Mouse (Mus musculus): ENCODE data around the gene Tmem235.
A peak's percentile ranks its signal among the peaks of the same experiment; 100 is the strongest.
"Not testable (repeated sequence)": the region's sequence is repeated elsewhere in the genome, so short reads cannot be mapped to it uniquely, and the experiment has no call there.

Gene Tmem235

GRCm38 (mm10) chr11:117832086-117832969, 28.2 kb upstream of the Tmem235 start:
- DNase-seq (ENCODE audit: low spot score in 2 of 2): peak; percentile 86 to 89

DNA sequence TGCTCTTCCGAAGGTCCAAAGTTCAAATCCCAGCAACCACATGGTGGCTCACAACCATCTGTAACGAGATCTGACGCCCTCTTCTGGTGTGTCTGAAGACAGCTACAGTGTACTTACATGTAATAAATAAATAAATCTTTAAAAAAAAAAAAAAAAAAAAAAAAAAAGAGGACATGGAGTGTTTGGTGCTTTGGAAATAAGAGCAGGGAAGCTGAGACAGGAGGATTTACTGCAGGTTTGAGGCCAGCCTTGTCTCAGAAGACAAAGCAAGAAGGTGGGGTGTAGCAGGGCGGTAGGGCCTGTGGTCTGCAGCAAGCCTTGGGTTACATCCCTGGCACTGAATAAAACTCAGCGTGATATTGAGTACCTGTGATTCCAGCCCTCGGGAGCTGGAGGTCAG, 27.0 kb upstream of the Tmem235 start:
- not testable (repeated sequence) for DNase-seq (ENCODE audit: low spot score in 2 of 2)

- no peak for DNase-seq (ENCODE audit: low spot score in 2 of 2)
Measured at GRCm38 (mm10) chr11:117834086-117834485, 26.5 kb upstream of the Tmem235 start.

- DNase-seq (ENCODE audit: low spot score in 2 of 2): no peak
Measured at GRCm38 (mm10) chr11:117836306-117836705, 24.2 kb upstream of the Tmem235 start.

DNA sequence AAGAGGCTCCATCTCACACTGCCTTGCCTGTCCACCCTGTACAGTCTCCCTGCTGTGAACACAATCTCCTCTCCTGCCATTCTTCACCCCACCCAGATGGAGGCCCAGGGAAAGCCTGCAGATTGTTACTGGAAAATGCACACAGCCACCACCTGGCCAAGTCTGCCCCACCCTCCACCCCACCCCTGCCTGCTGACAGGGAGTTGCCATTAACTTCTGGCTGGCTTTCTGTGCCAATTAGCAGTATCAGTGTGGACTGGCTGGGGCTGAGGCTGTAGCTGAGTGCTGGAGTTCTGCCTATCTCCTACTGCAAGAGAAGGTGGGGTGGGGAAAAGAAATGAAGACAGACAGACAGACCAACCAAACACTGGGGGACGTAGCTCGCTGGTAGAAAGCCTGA, 22.0 kb upstream of the Tmem235 start:
- DNase-seq (ENCODE audit: low spot score in 2 of 2): peak; percentile 50 to 52

DNA sequence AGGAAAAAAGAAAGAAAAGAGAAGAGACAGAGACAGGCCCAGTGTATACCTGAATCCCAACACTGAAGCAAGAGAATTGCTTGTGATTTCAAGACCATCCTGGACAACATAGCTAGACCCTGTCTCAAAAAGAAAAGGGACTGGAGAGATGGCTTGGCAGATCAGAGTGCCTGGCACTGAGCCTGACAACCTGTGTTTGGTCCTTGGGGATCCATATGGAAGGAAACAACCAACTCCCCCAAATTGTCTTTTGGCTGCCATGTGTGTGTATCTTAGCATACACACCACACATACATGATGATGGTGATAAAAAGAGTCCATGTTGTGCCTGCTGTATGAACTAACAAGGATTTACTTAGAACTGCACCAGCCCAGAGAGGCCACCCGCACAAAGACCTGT, 21.5 kb upstream of the Tmem235 start:
- DNase-seq (ENCODE audit: low spot score in 2 of 2): no peak

- no peak for DNase-seq (ENCODE audit: low spot score in 2 of 2)
Measured at GRCm38 (mm10) chr11:117840910-117841309, 19.6 kb upstream of the Tmem235 start.

DNA sequence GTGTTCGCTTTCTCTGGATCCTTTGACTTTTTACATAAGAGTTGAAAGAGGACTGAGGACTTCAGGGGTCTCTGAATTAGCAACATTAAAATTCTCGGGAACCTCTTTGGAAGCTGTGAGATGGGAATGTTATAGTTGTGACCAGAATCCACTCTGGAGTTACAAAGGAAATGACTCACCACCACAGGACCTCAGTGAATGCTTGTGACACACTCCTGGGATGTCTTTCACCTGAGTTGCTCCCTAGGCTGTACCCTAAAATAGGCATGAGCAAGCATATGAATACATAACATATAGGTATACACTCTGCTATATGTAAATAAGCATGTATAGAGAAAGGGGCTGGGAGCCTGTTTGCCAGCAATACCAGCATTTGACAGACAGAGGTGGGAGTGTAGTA, 17.1 kb upstream of the Tmem235 start:
- no peak for DNase-seq (ENCODE audit: low spot score in 2 of 2)

DNA sequence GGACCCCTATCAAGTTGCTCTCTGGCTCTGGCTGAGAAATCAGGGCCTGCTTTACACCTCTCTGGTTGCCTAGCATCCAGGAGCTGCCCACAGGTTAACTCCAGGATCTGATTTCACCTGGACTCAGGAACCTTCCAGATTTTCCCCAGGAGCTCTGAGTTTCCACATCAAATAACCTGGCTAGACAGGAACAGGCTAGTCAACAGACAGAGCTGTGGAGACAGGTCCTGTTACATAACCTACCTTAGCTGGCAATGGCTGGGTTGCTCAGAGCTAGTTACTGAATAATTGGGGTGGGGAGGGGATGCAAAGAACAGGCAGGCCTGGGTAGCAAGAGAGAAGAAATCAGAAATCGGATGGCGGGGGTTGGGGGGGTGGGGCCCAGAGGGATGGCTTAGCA, 15.6 kb upstream of the Tmem235 start:
- no peak for DNase-seq (ENCODE audit: low spot score in 2 of 2)

DNA sequence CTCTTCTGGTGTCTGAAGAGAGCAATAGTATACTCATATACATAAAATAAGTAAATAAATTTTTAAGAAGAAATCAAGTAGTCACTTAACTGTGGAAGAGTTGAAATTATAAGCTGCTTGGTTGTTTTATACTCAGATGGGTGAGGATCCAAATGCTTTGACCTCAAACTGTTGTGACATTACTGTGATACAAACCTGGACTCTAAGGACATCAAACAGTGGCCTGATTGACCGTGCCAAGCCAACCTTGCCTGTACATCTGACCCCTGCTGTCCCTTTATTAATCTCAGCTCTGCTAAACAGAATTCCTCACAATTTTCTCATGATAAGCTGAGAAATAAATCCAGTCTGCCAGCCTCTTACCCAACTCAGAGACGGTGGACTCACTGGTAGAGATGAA, 14.9 kb upstream of the Tmem235 start:
- no peak for DNase-seq (ENCODE audit: low spot score in 2 of 2)

GRCm38 (mm10) chr11:117846640-117847039, 13.9 kb upstream of the Tmem235 start:
- DNase-seq (ENCODE audit: low spot score in 2 of 2): no peak

DNA sequence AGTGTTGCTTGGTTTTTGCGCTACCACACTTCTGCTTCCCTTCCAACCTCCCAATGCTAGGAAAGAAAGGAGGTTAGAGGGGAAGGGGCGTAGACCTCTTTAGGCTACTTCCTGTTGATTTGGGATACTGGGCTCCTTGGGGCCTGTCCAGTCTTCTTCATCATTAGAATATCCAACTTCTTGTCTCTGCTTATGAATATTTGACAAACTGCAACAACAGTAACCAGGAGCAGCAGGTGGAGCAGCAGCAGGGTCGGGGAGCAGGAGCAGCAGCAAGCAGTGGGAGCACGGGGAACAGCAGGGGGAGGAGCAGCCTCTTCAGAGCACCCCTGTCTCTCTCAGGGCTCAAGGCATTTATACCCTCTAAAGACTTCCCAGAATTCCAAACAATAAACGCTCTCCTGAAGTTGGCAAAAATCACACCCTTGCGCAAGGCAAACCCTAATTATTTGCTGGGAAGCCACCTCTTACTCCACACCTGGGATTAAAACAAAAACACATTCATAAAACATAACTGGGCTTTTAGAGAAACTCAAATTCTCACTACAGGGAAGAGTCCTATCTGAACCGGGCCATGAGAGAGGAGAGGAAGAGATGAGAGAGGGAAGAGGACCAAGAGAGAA, 12.8 kb upstream of the Tmem235 start:
- DNase-seq (ENCODE audit: low spot score in 2 of 2): no peak

DNA sequence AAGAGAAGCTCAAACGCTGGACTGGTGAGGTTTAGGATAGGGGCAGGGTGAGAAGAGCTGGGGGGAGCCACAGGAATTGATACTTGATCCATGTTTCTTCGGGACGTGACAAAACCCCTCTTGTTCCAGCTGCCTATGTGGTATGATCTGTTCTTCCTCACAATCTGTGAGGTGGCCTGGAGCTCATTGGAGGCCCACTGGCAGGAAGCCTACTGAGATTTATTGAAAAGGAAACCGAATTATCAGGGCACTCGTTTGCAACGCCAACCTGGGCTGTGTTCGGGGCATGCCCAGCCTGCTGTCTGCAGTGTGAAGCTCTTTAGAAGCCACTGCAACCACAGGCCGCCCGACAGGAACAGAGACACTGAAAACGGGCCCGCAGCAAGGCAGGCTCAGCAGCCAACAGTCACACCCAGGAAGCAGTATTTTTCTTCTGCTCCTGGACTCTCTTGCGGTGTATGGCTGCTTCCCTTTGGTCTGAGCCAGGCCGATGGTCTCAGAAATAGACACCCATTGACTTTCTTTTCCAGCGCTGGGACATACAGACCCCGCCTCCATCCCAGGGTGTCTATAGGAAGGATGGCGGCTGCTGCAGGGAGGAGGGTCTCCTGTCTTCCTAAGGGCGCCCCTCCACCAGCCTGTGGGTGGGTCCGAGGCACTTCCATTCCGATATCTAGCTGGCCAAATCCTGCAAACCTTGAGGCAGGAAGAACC, 12.1 kb upstream of the Tmem235 start:
- DNase-seq (ENCODE audit: low spot score in 2 of 2): peak; percentile 41 to 47

DNA sequence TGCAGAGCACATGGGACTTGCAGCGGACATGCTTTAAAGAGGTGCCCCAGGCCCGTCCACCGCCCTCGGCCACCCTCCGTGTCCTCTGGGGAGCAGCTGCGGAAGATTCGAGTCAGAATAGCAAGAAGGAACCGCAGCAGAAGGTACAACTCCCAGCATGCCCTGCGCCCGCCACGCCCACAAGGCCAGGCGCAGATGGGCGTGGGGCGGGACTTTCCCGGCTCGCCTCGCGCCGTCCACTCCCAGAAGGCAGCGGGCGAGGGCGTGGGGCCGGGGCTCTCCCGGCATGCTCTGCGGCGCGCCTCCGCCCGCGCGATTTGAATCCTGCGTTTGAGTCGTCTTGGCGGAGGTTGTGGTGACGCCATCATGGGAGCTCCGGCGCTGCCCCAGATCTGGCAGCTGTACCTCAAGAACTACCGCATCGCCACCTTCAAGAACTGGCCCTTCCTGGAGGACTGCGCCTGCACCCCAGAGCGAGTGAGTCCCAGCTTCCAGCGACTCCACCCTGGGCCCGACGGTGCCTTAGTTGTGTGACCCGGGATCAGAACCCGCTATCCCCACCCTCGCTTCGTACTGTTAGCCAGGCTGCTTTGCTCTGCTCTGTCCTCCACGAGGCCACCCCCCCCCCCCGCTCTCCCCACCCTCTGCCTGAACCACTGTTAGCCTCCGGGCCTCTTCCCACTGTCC, 11.4 kb upstream of the Tmem235 start, which contains the start of gene Birc5:
Birc5 (plus strand) TSS at position 267 of the 687 bp plus-strand sequence.
- peak; percentile 96 to 97 for DNase-seq (ENCODE audit: low spot score in 2 of 2)

- no peak for DNase-seq (ENCODE audit: low spot score in 2 of 2)
Measured at GRCm38 (mm10) chr11:117852875-117853274, 7.7 kb upstream of the Tmem235 start.

- DNase-seq (ENCODE audit: low spot score in 2 of 2): no peak
Measured at GRCm38 (mm10) chr11:117854241-117854640, 6.3 kb upstream of the Tmem235 start.

GRCm38 (mm10) chr11:117855360-117855759, 5.2 kb upstream of the Tmem235 start:
- no peak for DNase-seq (ENCODE audit: low spot score in 2 of 2)

GRCm38 (mm10) chr11:117855975-117856374, 4.6 kb upstream of the Tmem235 start:
- no peak for DNase-seq (ENCODE audit: low spot score in 2 of 2)

GRCm38 (mm10) chr11:117857462-117857861, 3.1 kb upstream of the Tmem235 start:
- DNase-seq (ENCODE audit: low spot score in 2 of 2): no peak

DNA sequence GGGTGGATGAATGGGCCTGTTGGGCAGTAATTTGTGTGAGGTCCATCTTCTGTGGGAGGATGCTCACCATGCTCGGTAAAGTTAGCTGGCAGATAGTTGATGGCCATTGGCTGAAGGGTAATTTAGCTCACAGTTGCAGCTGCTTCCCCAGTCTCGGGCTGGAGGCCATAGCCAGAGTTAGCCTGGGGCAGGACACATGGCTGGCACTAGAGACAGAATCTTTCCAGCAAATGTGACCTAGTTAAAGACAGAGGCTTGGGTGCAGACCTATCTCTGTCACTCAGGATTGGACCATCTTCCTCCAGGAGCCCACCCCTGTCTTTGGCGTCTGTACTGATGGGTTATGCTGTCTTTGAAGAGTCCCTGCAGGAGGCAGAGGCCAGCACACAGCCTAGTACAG, 2.2 kb upstream of the Tmem235 start:
- DNase-seq (ENCODE audit: low spot score in 2 of 2): no peak

- no peak for DNase-seq (ENCODE audit: low spot score in 2 of 2)
Measured at GRCm38 (mm10) chr11:117863174-117863856, 2.8 kb downstream of the Tmem235 start.

Measured in spleen, postnatal 14 days (tissue).